Mouse (Mus musculus) liver, embryonic 15.5 days (tissue): Measurements from ENCODE around the gene Foxp2. TPM values are rescaled to one million over a fixed set of nuclear protein-coding genes. Genes with fewer than 3 reads are reported as not detected.

Source experiments
- ATAC-seq: fragments of 200-750 bp; cut with Nextera tagmentation; 2 replicates; pipeline ENCODE4 v1.8.0; 2017; ENCODE audit warnings: moderate number of reproducible peaks, mild to moderate bottlenecking, moderate library complexity; ENCODE audit not compliant: insufficient read depth
- H3K27ac ChIP-seq: fragments of 300-500 bp; sonication (generic); replicated peaks from 2 replicates; pipeline ENCODE4 v1.5.1; 2015; ENCODE audit warnings: mild to moderate bottlenecking, inconsistent platforms
- H3K27me3 ChIP-seq: fragments of 300-500 bp; sonication (generic); 2 replicates; pipeline ENCODE4 v1.6.1; 2015; ENCODE audit warnings: mild to moderate bottlenecking, inconsistent platforms
- H3K36me3 ChIP-seq: fragments of 300-500 bp; sonication (generic); replicated peaks from 2 replicates; pipeline ENCODE4 v1.6.1; 2015; ENCODE audit warnings: moderate library complexity, mild to moderate bottlenecking, inconsistent platforms
- H3K4me1 ChIP-seq: fragments of 300-500 bp; sonication (generic); replicated peaks from 2 replicates; pipeline ENCODE4 v1.6.1; 2015; ENCODE audit warnings: inconsistent platforms
- H3K4me2 ChIP-seq: fragments of 300-500 bp; sonication (generic); 2 replicates; pipeline ENCODE4 v1.6.1; 2015; ENCODE audit warnings: moderate library complexity, mild to moderate bottlenecking, inconsistent platforms
- H3K4me3 ChIP-seq: fragments of 300-500 bp; sonication (generic); replicated peaks from 2 replicates; pipeline ENCODE4 v1.5.1; 2015; ENCODE audit warnings: mild to moderate bottlenecking, inconsistent platforms
- H3K9ac ChIP-seq: fragments of 300-500 bp; sonication (generic); 2 replicates; pipeline ENCODE4 v1.6.1; 2015; ENCODE audit warnings: moderate library complexity, mild to moderate bottlenecking, inconsistent platforms
- H3K9me3 ChIP-seq: fragments of 300-500 bp; sonication (generic); replicated peaks from 2 replicates; pipeline ENCODE4 v1.6.1; 2016; ENCODE audit warnings: inconsistent platforms
- WGBS: fragments of 180-500 bp; shearing (Covaris S2); methylation state at CpG from one replicate; pipeline ENCODE4 v1.1.7; 2015; ENCODE audit warnings: mixed read lengths; ENCODE audit not compliant: insufficient replicate concordance; 5-methylcytosine and 5-hydroxymethylcytosine counted together
- polyA plus RNA-seq: library from polyadenylated mRNA; unstranded; fragments of >200 nt; fragmentation: Nextera tagmentation; extraction: Ambion mirVana; gene quantifications from 2 replicates; pipeline ENCODE4 v1.2.1, GENCODE M21; 2015

Gene Foxp2
- polyA plus RNA-seq, 1 experiment from 2014 or later, result 0.62 TPM

DNA sequence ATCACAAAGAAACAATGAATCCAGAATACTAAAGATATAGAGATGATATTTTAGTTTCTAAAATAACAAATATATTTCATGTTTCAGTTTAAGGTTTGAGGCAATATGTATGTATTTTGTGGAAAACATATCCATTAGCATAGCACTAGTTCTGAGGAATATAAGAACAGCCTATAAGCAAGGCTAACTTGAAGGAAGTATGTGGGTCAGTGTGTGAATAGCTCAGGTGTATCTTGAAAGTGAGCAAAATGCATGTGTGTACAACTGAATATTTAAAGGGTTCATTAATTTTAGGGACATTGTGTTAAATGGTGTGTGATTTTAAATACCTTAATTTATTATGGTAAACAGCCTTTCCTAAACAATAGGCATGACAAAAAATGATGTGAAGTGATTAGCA lies 220.2 kb downstream of the Foxp2 start:
- no peak for ATAC-seq
- Histone ChIP-seq H3K27me3 (no peaks in the 10 kb centered on the region), H3K4me2 (no peak overlapping the region), H3K9ac (no peak overlapping the region), H3K36me3 (no peaks in the 10 kb centered on the region), H3K27ac (no peak overlapping the region), H3K4me3 (no peak overlapping the region), H3K9me3 (no peaks in the 10 kb centered on the region), H3K4me1 (no peaks in the 10 kb centered on the region)

DNA sequence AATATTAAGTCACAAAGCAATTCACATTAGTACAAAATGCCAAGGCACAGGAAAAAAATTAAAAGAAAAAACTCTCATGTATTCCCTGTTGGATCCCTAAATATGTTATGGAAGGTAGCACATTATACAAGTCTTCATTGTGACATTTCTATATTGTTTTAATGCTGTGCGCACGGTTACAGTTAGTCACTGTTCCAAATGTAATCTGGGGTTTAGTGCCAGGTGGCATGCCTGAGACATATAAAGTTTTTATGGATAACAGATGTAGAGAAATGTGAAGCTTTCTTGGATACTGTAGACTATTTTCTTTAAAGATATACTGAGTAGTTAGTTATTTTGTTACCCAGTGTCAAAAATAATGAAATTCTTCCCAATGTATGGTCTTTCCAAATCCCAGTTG lies 229.0 kb downstream of the Foxp2 start:
- ATAC-seq, result no peak
- H3K27me3 ChIP-seq, result no peaks in the 10 kb centered on the region
- no peak overlapping the region for H3K9ac ChIP-seq
- no peak overlapping the region for H3K27ac ChIP-seq
- H3K36me3 ChIP-seq, result no peaks in the 10 kb centered on the region
- H3K4me1 ChIP-seq, result no peaks in the 10 kb centered on the region
- no peak overlapping the region for H3K4me2 ChIP-seq
- no peaks in the 10 kb centered on the region for H3K9me3 ChIP-seq
- no peak overlapping the region for H3K4me3 ChIP-seq
- 75% methylated on average over 2 of the region's 2 CpGs for WGBS

DNA sequence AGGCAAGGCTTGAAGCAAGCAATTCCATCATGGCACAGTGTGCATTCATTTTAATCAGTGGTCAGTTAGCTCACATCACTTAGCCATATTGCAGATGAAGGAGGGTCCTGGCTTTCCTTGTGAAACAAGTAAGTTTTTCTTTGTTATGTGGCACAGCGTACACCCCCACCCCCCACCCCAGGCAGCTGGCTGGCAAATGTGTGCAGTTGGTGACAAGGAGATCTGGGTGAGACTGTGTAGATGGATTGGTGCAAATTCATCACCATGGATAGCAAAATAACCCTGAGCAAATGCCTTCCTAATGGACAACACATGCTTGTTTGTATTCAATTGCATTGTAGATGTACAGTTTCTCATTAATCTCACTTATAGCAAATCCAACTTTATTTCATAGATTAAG lies 240.9 kb downstream of the Foxp2 start:
- no peak overlapping the region for H3K27ac ChIP-seq
- H3K27me3 ChIP-seq, result no peaks in the 10 kb centered on the region
- ATAC-seq, result no peak
- no peaks in the 10 kb centered on the region for H3K4me1 ChIP-seq
- H3K36me3 ChIP-seq, result no peaks in the 10 kb centered on the region
- WGBS, result 76% methylated on average over 1 of the region's 1 CpGs
- H3K4me3 ChIP-seq, result no peak overlapping the region
- no peak overlapping the region for H3K9ac ChIP-seq
- H3K9me3 ChIP-seq, result no peaks in the 10 kb centered on the region
- H3K4me2 ChIP-seq, result no peak overlapping the region

DNA sequence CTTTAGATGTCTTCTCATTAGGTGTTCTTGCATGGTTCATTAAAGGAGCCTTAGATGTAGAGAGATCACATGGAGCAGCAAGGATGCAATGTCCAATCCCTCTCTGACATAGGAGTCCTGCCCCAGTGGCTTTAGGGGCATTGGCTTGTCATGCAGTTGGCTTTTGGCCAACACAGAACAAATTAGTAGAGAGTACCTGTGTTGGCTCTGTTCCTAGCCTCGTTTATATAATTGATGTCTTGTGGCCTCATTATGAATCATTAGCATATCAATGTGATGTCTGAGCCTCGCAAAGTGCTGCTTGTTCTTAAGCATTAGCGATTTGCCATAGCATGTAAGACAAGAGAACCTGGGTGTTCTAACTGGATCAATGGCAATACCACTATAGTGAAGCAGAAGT lies 250.5 kb downstream of the Foxp2 start:
- H3K27me3 ChIP-seq, result no peaks in the 10 kb centered on the region
- H3K9me3 ChIP-seq, result no peaks in the 10 kb centered on the region
- H3K27ac ChIP-seq, result no peak overlapping the region
- H3K4me3 ChIP-seq, result no peak overlapping the region
- H3K4me2 ChIP-seq, result no peak overlapping the region
- H3K9ac ChIP-seq, result no peak overlapping the region
- no peak for ATAC-seq
- WGBS, result 46% methylated on average over 3 of the region's 3 CpGs
- no peaks in the 10 kb centered on the region for H3K4me1 ChIP-seq
- H3K36me3 ChIP-seq, result no peaks in the 10 kb centered on the region

DNA sequence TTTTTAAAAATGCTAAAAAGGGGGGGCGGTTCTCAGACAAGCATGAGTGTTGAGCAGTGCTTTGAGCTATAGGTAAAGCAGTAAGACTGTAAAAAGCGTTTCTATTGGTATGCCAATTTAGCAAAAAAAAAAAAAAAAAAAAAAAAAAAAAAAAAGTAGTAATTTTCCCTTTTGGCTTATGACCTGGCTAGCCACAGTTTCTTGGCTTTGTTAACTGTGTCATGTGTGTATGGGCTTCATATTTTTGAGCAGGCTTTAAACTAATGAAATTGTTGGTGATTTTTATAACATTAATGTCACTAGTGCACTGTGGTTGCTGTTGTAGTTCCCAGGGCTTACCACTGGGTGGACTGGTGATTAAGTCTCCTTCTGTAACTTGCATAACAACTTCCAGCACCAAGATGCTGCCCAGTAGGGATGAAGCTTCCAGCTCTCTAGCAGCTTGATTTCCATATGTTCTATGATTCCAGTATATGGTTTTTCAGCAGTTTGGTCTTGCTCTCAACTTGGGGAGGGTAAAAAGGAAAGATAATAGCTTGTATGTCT lies 262.4 kb downstream of the Foxp2 start:
- Histone ChIP-seq H3K27me3 (no peaks in the 10 kb centered on the region), H3K4me2 (no peak overlapping the region)
- WGBS, result 54% methylated on average over 2 of the region's 2 CpGs

DNA sequence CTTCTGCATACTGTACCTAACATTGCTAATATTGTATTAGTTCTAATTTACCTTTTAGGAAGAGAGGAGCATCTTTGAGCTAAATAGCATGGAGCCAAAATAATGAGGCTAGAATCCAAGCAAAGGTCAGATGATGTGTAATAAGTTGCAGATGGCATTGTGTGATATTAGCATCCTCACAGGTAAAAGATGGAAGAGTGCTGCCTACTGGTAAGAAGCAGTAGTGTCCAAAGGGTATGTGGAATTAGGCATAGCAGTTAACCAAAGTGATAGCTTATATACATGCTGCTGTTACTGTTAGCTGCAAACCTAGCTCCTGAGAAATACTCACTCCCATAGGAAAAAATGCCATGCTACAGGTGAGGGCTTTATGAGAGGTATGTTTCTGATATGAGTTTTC lies 275.6 kb downstream of the Foxp2 start:
- H3K9ac ChIP-seq, result no peak overlapping the region

More for the DNA sequence above, 262.4 kb downstream of the Foxp2 start:
- Histone ChIP-seq H3K27ac (no peak overlapping the region), H3K36me3 (no peaks in the 10 kb centered on the region), H3K4me1 (no peaks in the 10 kb centered on the region), H3K9me3 (no peaks in the 10 kb centered on the region), H3K9ac (no peak overlapping the region), H3K4me3 (no peak overlapping the region)
- no peak for ATAC-seq

DNA sequence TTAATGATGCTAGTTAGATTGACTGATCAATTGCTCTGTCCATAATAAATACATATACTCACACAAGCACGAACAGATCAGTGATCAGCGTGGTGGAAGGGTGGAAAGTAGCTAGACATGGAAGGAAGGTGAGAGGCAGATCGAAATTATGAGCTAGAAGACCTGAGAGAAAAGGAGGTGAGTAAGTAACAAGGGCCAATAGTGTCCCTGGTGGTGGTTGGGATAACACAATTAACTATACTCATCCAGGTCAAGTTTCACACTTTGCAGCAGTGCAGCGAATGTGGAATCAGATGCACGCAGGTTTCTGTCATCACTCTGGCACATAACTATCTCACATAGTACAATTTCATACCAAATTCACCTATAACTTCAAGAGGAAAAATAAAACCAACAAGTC lies 291.7 kb downstream of the Foxp2 start:
- Histone ChIP-seq H3K4me2 (no peak overlapping the region), H3K27ac (no peak overlapping the region), H3K9ac (no peak overlapping the region), H3K4me1 (no peaks in the 10 kb centered on the region), H3K9me3 (no peaks in the 10 kb centered on the region), H3K4me3 (no peak overlapping the region), H3K27me3 (no peaks in the 10 kb centered on the region), H3K36me3 (no peaks in the 10 kb centered on the region)
- 56% methylated on average over 5 of the region's 5 CpGs for WGBS
- no peak for ATAC-seq

More for the DNA sequence above, 275.6 kb downstream of the Foxp2 start:
- ATAC-seq, result no peak
- Histone ChIP-seq H3K9me3 (no peaks in the 10 kb centered on the region), H3K4me1 (no peaks in the 10 kb centered on the region), H3K27me3 (no peaks in the 10 kb centered on the region), H3K4me2 (no peak overlapping the region), H3K4me3 (no peak overlapping the region), H3K27ac (no peak overlapping the region), H3K36me3 (no peaks in the 10 kb centered on the region)

DNA sequence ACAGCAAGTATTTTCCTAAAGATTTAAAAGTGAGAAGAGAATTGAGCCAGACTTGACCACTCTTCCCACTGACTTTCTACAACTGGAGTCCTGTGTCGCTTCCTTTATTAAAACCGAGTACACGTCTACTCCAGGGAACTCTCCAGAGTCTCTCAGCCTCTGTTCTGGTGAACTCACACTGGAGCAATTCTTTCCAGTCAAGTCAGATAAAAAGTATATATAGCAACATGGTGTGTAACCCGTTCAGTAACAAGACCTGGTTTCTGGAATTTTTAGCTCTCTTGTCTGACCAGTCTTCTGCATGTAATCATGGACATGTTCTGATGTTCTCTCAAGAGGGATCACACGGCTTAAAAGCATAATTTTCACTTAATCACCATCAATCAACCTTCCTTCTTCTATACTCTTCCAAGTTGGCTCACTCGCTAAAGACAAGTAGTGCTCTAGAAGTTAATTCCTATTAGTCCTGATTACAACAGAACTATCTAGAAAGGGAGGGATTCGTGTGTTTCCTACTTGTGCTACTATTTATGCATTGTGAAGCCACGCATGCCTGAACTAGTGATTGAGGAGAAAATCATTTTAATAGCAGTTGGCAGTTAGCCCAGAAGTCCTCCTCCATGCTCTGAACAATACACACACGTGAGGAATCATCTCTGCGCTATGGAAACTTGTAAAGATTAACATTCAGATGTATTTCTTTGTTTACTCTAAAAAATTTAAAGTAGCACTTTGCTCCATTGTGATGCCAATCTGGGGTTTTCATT lies 341.2 kb downstream of the Foxp2 start:
- H3K27me3 ChIP-seq, result no peaks in the 10 kb centered on the region
- no peak overlapping the region for H3K9ac ChIP-seq
- H3K4me2 ChIP-seq, result no peak overlapping the region
- H3K4me1 ChIP-seq, result no peaks in the 10 kb centered on the region
- H3K36me3 ChIP-seq, result no peaks in the 10 kb centered on the region
- no peak overlapping the region for H3K27ac ChIP-seq
- no peaks in the 10 kb centered on the region for H3K9me3 ChIP-seq
- no peak overlapping the region for H3K4me3 ChIP-seq
- WGBS, result 61% methylated on average over 10 of the region's 10 CpGs
- ATAC-seq, result no peak

DNA sequence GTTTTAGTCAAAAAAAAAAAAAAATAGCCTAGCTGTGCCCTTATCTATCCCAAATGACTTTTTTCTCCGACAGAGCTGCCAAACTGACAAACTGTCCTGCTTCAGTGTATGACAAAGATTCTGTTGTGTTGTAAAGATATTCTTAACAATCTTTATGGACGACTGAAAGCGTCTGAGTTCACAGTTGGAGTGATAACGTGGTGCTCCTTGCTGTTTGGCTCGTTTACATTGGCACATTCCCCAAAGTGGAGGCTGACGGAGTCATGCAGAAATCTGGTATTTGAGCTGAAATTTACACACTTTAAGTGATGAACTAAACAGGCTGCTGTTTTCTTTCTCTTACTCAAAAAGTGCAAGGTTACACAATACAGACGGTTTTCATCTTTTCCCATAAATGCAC lies 356.2 kb downstream of the Foxp2 start:
- Histone ChIP-seq H3K4me3 (no peak overlapping the region), H3K27me3 (no peaks in the 10 kb centered on the region), H3K9ac (no peak overlapping the region), H3K36me3 (no peaks in the 10 kb centered on the region), H3K9me3 (no peaks in the 10 kb centered on the region), H3K27ac (no peak overlapping the region), H3K4me2 (no peak overlapping the region), H3K4me1 (no peaks in the 10 kb centered on the region)
- WGBS, result 30% methylated on average over 7 of the region's 7 CpGs
- no peak for ATAC-seq

DNA sequence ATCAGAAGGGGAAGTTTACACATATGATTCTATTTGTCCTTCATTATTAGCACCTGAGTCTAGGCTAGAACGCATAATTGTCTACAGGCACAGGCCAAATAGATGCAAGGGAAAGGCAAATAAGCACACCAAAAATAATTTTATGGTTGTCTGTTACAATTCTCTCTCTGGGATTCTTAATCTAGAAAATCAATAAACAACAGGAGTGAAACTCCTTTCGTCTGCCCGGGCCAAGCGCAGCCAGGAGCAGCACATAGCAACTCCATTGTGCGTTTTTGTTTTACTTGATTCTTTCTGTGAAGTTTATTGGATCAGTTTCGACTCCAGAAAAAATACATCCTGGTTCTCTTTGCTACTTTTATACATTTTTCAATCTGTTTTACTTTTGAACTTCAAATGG lies 356.7 kb downstream of the Foxp2 start:
- Histone ChIP-seq H3K4me2 (no peak overlapping the region), H3K9ac (no peak overlapping the region), H3K4me3 (no peak overlapping the region), H3K27ac (no peak overlapping the region), H3K9me3 (no peaks in the 10 kb centered on the region), H3K36me3 (no peaks in the 10 kb centered on the region), H3K27me3 (no peaks in the 10 kb centered on the region), H3K4me1 (no peaks in the 10 kb centered on the region)
- 61% methylated on average over 6 of the region's 6 CpGs for WGBS
- ATAC-seq, result no peak

DNA sequence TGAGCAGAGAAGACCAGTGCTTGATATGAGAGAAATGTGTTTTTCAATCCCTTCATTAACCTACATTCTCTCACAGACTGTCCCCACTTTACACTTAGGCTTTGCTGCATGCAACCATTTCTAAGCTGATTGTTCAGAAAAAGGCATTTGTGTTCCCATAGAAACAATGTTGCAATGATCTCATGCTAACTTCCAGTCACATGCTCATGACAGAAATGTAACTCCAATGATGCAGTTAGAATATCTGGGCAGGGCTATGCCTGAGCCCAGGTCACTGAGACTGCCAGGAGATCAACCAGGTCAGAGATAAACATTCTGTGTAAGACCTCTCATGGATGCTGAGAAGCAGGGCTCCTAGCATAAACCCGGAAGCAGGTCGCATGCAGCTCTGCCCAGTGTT lies 367.0 kb downstream of the Foxp2 start:
- H3K4me2 ChIP-seq, result no peak overlapping the region
- no peaks in the 10 kb centered on the region for H3K27me3 ChIP-seq
- 65% methylated on average over 2 of the region's 2 CpGs for WGBS
- no peak overlapping the region for H3K9ac ChIP-seq
- no peaks in the 10 kb centered on the region for H3K36me3 ChIP-seq
- no peaks in the 10 kb centered on the region for H3K9me3 ChIP-seq
- no peak overlapping the region for H3K4me3 ChIP-seq
- no peak overlapping the region for H3K27ac ChIP-seq
- ATAC-seq, result no peak
- H3K4me1 ChIP-seq, result no peaks in the 10 kb centered on the region

DNA sequence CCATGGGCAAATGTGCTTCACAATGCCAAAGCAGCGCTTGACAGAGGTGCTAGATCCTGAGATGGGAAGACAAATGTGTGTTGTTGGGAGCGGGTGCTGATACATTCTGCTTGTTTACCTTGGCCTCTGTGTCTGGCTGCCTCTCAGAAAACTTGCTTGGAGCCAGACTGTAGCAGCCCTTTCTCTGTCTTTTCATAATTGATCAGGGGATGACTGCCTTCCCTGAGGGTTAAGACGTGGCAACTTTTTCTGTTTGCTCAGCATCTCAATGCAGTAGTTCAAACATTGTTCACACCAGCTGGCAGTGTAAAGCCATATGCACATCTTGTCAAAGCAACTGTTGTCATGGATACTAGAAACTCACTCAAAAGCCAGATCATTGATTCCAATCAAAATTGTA lies 384.1 kb downstream of the Foxp2 start:
- H3K27ac ChIP-seq, result no peak overlapping the region
- 44% methylated on average over 3 of the region's 3 CpGs for WGBS
- no peaks in the 10 kb centered on the region for H3K4me1 ChIP-seq
- no peak for ATAC-seq
- no peaks in the 10 kb centered on the region for H3K36me3 ChIP-seq
- no peak overlapping the region for H3K4me3 ChIP-seq
- H3K27me3 ChIP-seq, result no peaks in the 10 kb centered on the region
- no peak overlapping the region for H3K4me2 ChIP-seq
- H3K9ac ChIP-seq, result no peak overlapping the region
- no peaks in the 10 kb centered on the region for H3K9me3 ChIP-seq
